Mouse (Mus musculus) embryonic facial prominence, embryonic 12.5 days (tissue): ENCODE measurements around the gene Pusl1. TPM values are rescaled to one million over a fixed set of nuclear protein-coding genes. Genes with fewer than 3 reads are reported as not detected.

Experiments
- ATAC-seq: fragments of 200-750 bp; cut with Nextera tagmentation; 2 replicates; pipeline ENCODE4 v1.8.0; 2017; ENCODE audit not compliant: insufficient number of reproducible peaks, insufficient read depth, low FRiP score, low TSS enrichment
- H3K27ac ChIP-seq: fragments of 300-500 bp; sonication (generic); 2 replicates; pipeline ENCODE4 v1.5.1; 2016; ENCODE audit warnings: mild to moderate bottlenecking
- H3K27me3 ChIP-seq: fragments of 300-500 bp; sonication (generic); 2 replicates; pipeline ENCODE4 v1.6.1; 2016; ENCODE audit warnings: mild to moderate bottlenecking, moderate library complexity
- H3K36me3 ChIP-seq: fragments of 300-500 bp; sonication (generic); 2 replicates; pipeline ENCODE4 v1.6.1; 2016; ENCODE audit warnings: mild to moderate bottlenecking
- H3K4me1 ChIP-seq: fragments of 300-500 bp; sonication (generic); 2 replicates; pipeline ENCODE4 v1.6.1; 2016
- H3K4me2 ChIP-seq: fragments of 300-500 bp; sonication (generic); replicated peaks from 2 replicates; pipeline ENCODE4 v1.6.1; 2016; ENCODE audit warnings: mild to moderate bottlenecking, moderate library complexity
- H3K4me3 ChIP-seq: fragments of 300-500 bp; sonication (generic); 2 replicates; pipeline ENCODE4 v1.5.1; 2016; ENCODE audit warnings: mild to moderate bottlenecking
- H3K9ac ChIP-seq: fragments of 300-500 bp; sonication (generic); 2 replicates; pipeline ENCODE4 v1.6.1; 2016; ENCODE audit warnings: mild to moderate bottlenecking, moderate library complexity
- H3K9me3 ChIP-seq: fragments of 300-500 bp; sonication (generic); 2 replicates; pipeline ENCODE4 v1.6.1; 2016; ENCODE audit warnings: mild to moderate bottlenecking, moderate library complexity
- WGBS: fragments of 180-500 bp; shearing (Covaris S2); methylation state at CpG from one replicate; pipeline ENCODE4 v1.1.7; 2016; 5-methylcytosine and 5-hydroxymethylcytosine counted together
- polyA plus RNA-seq: library from polyadenylated mRNA; unstranded; fragments of >200 nt; fragmentation: Nextera tagmentation; extraction: Ambion mirVana; gene quantifications from 2 replicates; pipeline ENCODE4 v1.2.1, GENCODE M21; 2016

Gene Pusl1
- polyA plus RNA-seq, 1 experiment from 2014 or later = 56.0 TPM

- no peak overlapping the region for H3K4me2 ChIP-seq
- no peaks in the 10 kb centered on the region for H3K9me3 ChIP-seq
- no peak for ATAC-seq
- no peak overlapping the region for H3K4me3 ChIP-seq
- 97% methylated on average over 12 of the region's 12 CpGs for WGBS
- peaks cover 24% of the 10 kb centered on the region for H3K4me1 ChIP-seq
- no peak overlapping the region for H3K27ac ChIP-seq
- H3K36me3 ChIP-seq = peaks cover 40% of the 10 kb centered on the region
- no peaks in the 10 kb centered on the region for H3K27me3 ChIP-seq
- no peak overlapping the region for H3K9ac ChIP-seq
Observed at GRCm38 (mm10) chr4:155896461-155896860, 4.9 kb upstream of the Pusl1 start.

DNA sequence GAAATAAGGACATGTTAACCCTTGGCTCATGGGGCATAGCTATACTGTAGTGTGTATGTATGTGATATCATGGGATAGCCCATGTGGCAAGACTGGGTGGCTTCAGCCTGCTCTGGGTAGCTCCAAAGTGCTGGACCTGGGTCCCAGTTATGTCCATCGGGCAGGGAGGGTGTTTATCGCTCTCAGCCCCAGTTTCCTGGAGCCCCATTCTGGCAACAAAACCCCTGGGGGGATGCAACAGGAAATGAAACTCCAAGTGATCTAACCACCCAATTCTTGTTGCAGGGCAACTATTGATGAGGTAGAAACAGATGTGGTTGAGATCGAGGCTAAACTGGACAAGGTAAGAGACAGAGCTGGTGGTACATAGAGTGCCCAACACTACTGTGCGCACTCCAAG is 4.2 kb upstream of the Pusl1 start:
- Histone ChIP-seq H3K4me2 (no peak overlapping the region), H3K36me3 (peaks cover 33% of the 10 kb centered on the region), H3K27ac (no peak overlapping the region), H3K4me3 (no peak overlapping the region), H3K4me1 (peaks cover 25% of the 10 kb centered on the region), H3K9ac (no peak overlapping the region), H3K27me3 (no peaks in the 10 kb centered on the region), H3K9me3 (no peaks in the 10 kb centered on the region)
- ATAC-seq = no peak
- 89% methylated on average over 4 of the region's 4 CpGs for WGBS

DNA sequence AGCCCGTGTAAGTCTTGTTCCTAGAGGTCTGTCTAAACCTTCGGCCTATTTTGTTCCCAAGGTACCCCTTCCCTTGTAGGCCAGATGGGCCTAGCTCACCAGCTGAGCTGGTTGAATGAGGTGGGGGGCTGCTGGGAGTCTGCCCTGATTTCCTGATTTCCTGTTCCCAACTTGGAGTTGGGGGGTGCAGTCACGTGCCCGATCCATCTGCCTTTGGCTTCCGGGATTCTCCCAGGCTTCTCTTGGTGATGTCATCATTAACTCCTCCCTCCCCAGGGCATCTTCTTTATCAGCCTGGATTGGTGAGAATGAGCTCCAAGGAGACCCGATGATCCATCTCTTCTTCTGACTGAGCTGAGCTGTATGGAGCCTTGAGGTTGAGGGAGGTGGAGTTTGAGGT is 3.6 kb upstream of the Pusl1 start:
- H3K27me3 ChIP-seq = no peaks in the 10 kb centered on the region
- H3K9ac ChIP-seq = no peak overlapping the region
- H3K4me1 ChIP-seq = peaks cover 31% of the 10 kb centered on the region
- no peaks in the 10 kb centered on the region for H3K9me3 ChIP-seq
- H3K36me3 ChIP-seq = peaks cover 27% of the 10 kb centered on the region
- ATAC-seq = no peak
- no peak overlapping the region for H3K4me2 ChIP-seq
- H3K4me3 ChIP-seq = no peak overlapping the region
- H3K27ac ChIP-seq = no peak overlapping the region
- WGBS = 40% methylated on average over 6 of the region's 6 CpGs

GRCm38 (mm10) chr4:155894311-155894881 is 2.8 kb upstream of the Pusl1 start:
- peaks cover 23% of the 10 kb centered on the region for H3K36me3 ChIP-seq
- H3K27ac ChIP-seq = 0 out of 2 replicates have a peak overlapping the region, but pooled peaks have one; percentile 23

DNA sequence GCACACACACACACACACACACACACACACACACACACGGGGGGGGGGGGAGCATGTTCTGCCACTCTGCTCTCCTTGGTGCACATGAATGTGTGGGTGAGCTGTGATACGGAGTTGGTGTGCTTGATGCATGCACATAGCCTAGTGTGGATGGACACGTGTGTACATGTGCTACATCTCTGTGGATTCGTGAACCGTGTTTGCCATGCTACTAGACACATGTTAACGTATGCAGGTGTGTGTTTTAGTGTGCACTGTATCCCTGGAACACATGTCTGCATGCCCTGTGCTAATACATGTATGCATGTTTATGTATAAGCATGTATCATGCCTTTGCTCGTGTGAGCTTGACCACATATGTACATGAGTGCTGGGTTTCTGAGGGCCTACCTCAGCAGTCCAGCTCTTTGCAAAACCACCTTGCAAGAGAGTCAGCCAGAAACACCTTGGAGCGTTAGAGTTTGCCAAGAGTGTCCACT is 1.7 kb upstream of the Pusl1 start:
- peak overlapping the region; percentile 96 for H3K4me2 ChIP-seq
- peak overlapping the region; percentile 83; the same call in 1 of the 2 replicates for H3K9ac ChIP-seq
- no peaks in the 10 kb centered on the region for H3K9me3 ChIP-seq
- 74% methylated on average over 8 of the region's 8 CpGs for WGBS
- H3K4me3 ChIP-seq = peak overlapping the region; percentile 92
- H3K27me3 ChIP-seq = no peaks in the 10 kb centered on the region
- H3K4me1 ChIP-seq = peaks cover 34% of the 10 kb centered on the region
- no peak overlapping the region for H3K27ac ChIP-seq
- no peak for ATAC-seq
- peaks cover 24% of the 10 kb centered on the region for H3K36me3 ChIP-seq

More at GRCm38 (mm10) chr4:155894311-155894881, 2.8 kb upstream of the Pusl1 start:
- H3K9me3 ChIP-seq = no peaks in the 10 kb centered on the region
- H3K4me2 ChIP-seq = peak overlapping the region; percentile 96
- peaks cover 34% of the 10 kb centered on the region for H3K4me1 ChIP-seq
- H3K4me3 ChIP-seq = peak overlapping the region; percentile 10
- no peaks in the 10 kb centered on the region for H3K27me3 ChIP-seq
- peak overlapping the region; percentile 17; the same call in 1 of the 2 replicates for H3K9ac ChIP-seq
- no peak for ATAC-seq
- WGBS = 31% methylated on average over 8 of the region's 8 CpGs

GRCm38 (mm10) chr4:155892438-155893211 is 1.0 kb upstream of the Pusl1 start:
- H3K4me1 ChIP-seq = peaks cover 34% of the 10 kb centered on the region
- ATAC-seq = no peak
- peak overlapping the region; percentile 92 for H3K4me3 ChIP-seq
- peak overlapping the region; percentile 95 for H3K27ac ChIP-seq
- H3K9ac ChIP-seq = peak overlapping the region; percentile 83
- peak overlapping the region; percentile 96 for H3K4me2 ChIP-seq
- H3K9me3 ChIP-seq = no peaks in the 10 kb centered on the region
- WGBS = 5% methylated on average over 37 of the region's 37 CpGs
- no peaks in the 10 kb centered on the region for H3K27me3 ChIP-seq
- peaks cover 30% of the 10 kb centered on the region for H3K36me3 ChIP-seq

DNA sequence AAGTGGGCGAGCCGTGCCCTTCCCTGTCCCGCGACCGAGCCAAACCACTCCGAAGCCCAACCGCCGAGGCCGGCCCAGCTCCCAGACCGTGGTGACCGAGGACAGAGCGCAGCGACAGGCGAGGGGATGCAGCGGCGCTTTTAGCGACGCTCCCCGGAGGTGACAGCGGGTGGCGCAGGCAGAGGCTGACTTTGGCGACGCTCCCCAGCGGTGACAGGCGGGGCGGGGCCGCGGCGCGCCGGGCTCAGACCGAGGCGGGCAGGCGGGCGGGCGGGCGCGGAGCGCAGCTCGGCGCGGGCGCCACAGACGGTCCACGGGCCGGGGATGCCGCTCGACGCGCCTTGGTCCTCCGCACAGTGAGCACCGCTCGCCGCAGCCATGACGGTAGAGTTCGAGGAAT is 436 bp upstream of the Pusl1 start:
- H3K4me1 ChIP-seq = peaks cover 34% of the 10 kb centered on the region
- no peaks in the 10 kb centered on the region for H3K9me3 ChIP-seq
- H3K4me3 ChIP-seq = peak overlapping the region; percentile 92
- under 1% methylated on average over 55 of the region's 56 CpGs for WGBS
- peak; percentile 84 for ATAC-seq
- peaks cover 34% of the 10 kb centered on the region for H3K36me3 ChIP-seq
- no peaks in the 10 kb centered on the region for H3K27me3 ChIP-seq
- peak overlapping the region; percentile 96 for H3K4me2 ChIP-seq
- H3K27ac ChIP-seq = peak overlapping the region; percentile 95
- H3K9ac ChIP-seq = peak overlapping the region; percentile 83

- Histone ChIP-seq H3K9ac (peak overlapping the region; percentile 83), H3K36me3 (peaks cover 37% of the 10 kb centered on the region), H3K4me3 (peak overlapping the region; percentile 92), H3K27ac (peak overlapping the region; percentile 95; the same call in 1 of the 2 replicates), H3K27me3 (no peaks in the 10 kb centered on the region), H3K4me2 (peak overlapping the region; percentile 96), H3K4me1 (peaks cover 34% of the 10 kb centered on the region), H3K9me3 (no peaks in the 10 kb centered on the region)
- 0% methylated on average over 34 of the region's 34 CpGs for WGBS
- 0 out of 2 replicates have a peak, but pooled peaks have one; percentile 0 for ATAC-seq
Observed at GRCm38 (mm10) chr4:155891011-155891471, 540 bp downstream of the Pusl1 start.

DNA sequence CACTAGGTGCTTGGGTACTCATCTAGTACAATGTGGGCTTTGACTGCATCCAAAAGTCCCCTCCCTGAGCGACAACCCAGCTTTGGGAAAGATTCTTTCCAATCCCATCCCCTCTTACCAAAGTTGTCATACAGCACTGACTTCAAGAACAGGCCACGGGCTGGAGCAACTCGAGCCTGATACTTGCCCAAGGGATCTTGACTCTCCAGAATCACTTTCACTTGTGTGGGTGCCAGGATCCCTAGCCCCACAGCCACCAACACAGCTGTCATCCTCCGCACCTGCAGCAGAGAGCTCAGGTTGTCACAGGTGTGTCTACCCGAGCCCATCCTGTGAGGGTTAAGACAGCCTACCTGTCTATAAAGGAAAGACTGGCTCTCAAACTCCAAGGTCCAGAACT is 2.3 kb downstream of the Pusl1 start:
- ATAC-seq = no peak

GRCm38 (mm10) chr4:155888181-155888580 is 3.4 kb downstream of the Pusl1 start:
- peaks cover 50% of the 10 kb centered on the region for H3K36me3 ChIP-seq
- no peak overlapping the region for H3K27ac ChIP-seq
- H3K4me1 ChIP-seq = peaks cover 16% of the 10 kb centered on the region
- H3K9me3 ChIP-seq = no peaks in the 10 kb centered on the region
- no peak overlapping the region for H3K4me3 ChIP-seq
- 91% methylated on average over 9 of the region's 9 CpGs for WGBS
- H3K27me3 ChIP-seq = no peaks in the 10 kb centered on the region
- ATAC-seq = no peak
- no peak overlapping the region for H3K9ac ChIP-seq
- H3K4me2 ChIP-seq = no peak overlapping the region

More for the DNA sequence above, 2.3 kb downstream of the Pusl1 start:
- Histone ChIP-seq H3K4me3 (no peak overlapping the region), H3K27me3 (no peaks in the 10 kb centered on the region), H3K9me3 (no peaks in the 10 kb centered on the region), H3K9ac (no peak overlapping the region), H3K4me2 (no peak overlapping the region), H3K36me3 (peaks cover 50% of the 10 kb centered on the region), H3K4me1 (peaks cover 28% of the 10 kb centered on the region), H3K27ac (no peak overlapping the region)
- WGBS = 78% methylated on average over 5 of the region's 5 CpGs

GRCm38 (mm10) chr4:155887674-155888073 is 3.9 kb downstream of the Pusl1 start:
- Histone ChIP-seq H3K27ac (no peak overlapping the region), H3K4me3 (no peak overlapping the region), H3K9ac (no peak overlapping the region), H3K36me3 (peaks cover 50% of the 10 kb centered on the region), H3K27me3 (no peaks in the 10 kb centered on the region), H3K9me3 (no peaks in the 10 kb centered on the region), H3K4me1 (peaks cover 11% of the 10 kb centered on the region), H3K4me2 (no peak overlapping the region)
- no peak for ATAC-seq
- WGBS = 89% methylated on average over 10 of the region's 10 CpGs

GRCm38 (mm10) chr4:155886330-155886729 is 5.3 kb downstream of the Pusl1 start:
- Histone ChIP-seq H3K4me3 (no peak overlapping the region), H3K36me3 (peaks cover 50% of the 10 kb centered on the region), H3K9ac (no peak overlapping the region), H3K4me2 (no peak overlapping the region), H3K27ac (no peak overlapping the region), H3K4me1 (peaks cover 10% of the 10 kb centered on the region), H3K27me3 (no peaks in the 10 kb centered on the region), H3K9me3 (no peaks in the 10 kb centered on the region)
- ATAC-seq = no peak
- 92% methylated on average over 5 of the region's 5 CpGs for WGBS
